Mouse (Mus musculus): ENCODE results near the gene Ankrd11. TPM values are rescaled to one million over a fixed set of nuclear protein-coding genes. Genes with fewer than 3 reads are reported as not detected.

Gene Ankrd11
- polyA plus RNA-seq, 1 experiment = 56.4 TPM

DNA sequence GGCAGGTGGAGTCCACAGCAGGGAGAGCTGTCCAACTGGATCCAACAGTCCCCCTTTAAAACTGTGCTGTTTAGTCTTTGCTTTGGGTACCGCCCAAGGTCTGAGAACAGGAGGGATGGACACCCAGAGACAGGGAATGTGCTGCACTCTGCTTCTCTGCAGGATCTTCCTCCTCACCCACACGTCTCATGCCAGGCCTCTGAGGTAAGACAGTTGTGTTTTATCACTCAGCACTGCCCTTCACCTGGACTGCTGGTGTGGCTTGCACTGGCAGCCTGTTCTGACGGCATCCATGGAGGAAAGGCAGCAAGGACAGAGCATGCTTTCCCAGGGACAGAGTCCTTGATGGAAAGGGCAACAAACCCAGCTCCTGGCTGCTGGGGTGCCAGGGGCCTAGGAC lies 139.5 kb downstream of the Ankrd11 start:
- Histone ChIP-seq H3K27me3 (ENCODE audit: control insufficient read depth, insufficient read depth, insufficient read length) (no peaks in the 10 kb centered on the region), H3K79me2 (ENCODE audit: control insufficient read depth, insufficient read depth) (peaks cover 56% of the 10 kb centered on the region), H3K4me2 (ENCODE audit: low read depth) (no peak overlapping the region), H3K4me3 (no peak overlapping the region), H3K36me3 (ENCODE audit: control insufficient read depth, insufficient read depth) (peaks cover 18% of the 10 kb centered on the region), H3ac (ENCODE audit: control insufficient read depth, insufficient read length) (no peak overlapping the region)
- peak in 1 of 3 experiments; percentile 33 for TF ChIP-seq MYOD1 (IDR thresholded peaks at IDR 0.05; ENCODE audit: control insufficient read depth in 1 of 3, insufficient read length in 2 of 3, low read depth in 2 of 3)
- no peak for TF ChIP-seq REST (IDR thresholded peaks at IDR 0.05; ENCODE audit: insufficient read depth, insufficient read length)

- peaks cover 24% of the 10 kb centered on the region for H3K36me3 ChIP-seq (ENCODE audit: control insufficient read depth, insufficient read depth)
Observed at GRCm38 (mm10) chr8:122901892-122902515, 140.1 kb downstream of the Ankrd11 start.

GRCm38 (mm10) chr8:122901476-122901875 lies 140.6 kb downstream of the Ankrd11 start:
- no peak overlapping the region for H3K4me2 ChIP-seq (ENCODE audit: low read depth)
- no peak for TF ChIP-seq POLR2A (IDR thresholded peaks at IDR 0.05; ENCODE audit: insufficient read length, low read depth)
- TF ChIP-seq USF1 (IDR thresholded peaks at IDR 0.05; ENCODE audit: low read depth) = no peak
- TF ChIP-seq MYOG (IDR thresholded peaks at IDR 0.05; ENCODE audit: control insufficient read depth in 1 of 3, insufficient read depth in 1 of 3, insufficient read length in 2 of 3, low read depth in 2 of 3) = no peak
- no peak for TF ChIP-seq REST (IDR thresholded peaks at IDR 0.05; ENCODE audit: insufficient read depth, insufficient read length)
- no peak for TF ChIP-seq CEBPB (IDR thresholded peaks at IDR 0.05; ENCODE audit: insufficient read depth, poor library complexity, severe bottlenecking)
- TF ChIP-seq MYOD1 (IDR thresholded peaks at IDR 0.05; ENCODE audit: control insufficient read depth in 1 of 3, insufficient read length in 2 of 3, low read depth in 2 of 3) = no peak
- TF ChIP-seq E2F4 (IDR thresholded peaks at IDR 0.05; ENCODE audit: insufficient read depth) = no peak
- no peak for TF ChIP-seq TCF12 (IDR thresholded peaks at IDR 0.05; ENCODE audit: insufficient read depth, poor library complexity, severe bottlenecking)
- TF ChIP-seq TCF3 (IDR thresholded peaks at IDR 0.05; ENCODE audit: insufficient read length, low read depth) = no peak
- no peak for TF ChIP-seq POLR2AphosphoS2 (IDR thresholded peaks at IDR 0.05; ENCODE audit: insufficient read length, low read depth)
- TF ChIP-seq MAX (IDR thresholded peaks at IDR 0.05; ENCODE audit: low read depth) = no peak
- TF ChIP-seq SRF (IDR thresholded peaks at IDR 0.05; ENCODE audit: control insufficient read depth, insufficient read length, low read depth) = no peak
- no peak overlapping the region for H3K4me3 ChIP-seq
- no peak overlapping the region for H3ac ChIP-seq (ENCODE audit: control insufficient read depth, insufficient read length)
- H3K36me3 ChIP-seq (ENCODE audit: control insufficient read depth, insufficient read depth) = peaks cover 29% of the 10 kb centered on the region
- peaks cover 56% of the 10 kb centered on the region for H3K79me2 ChIP-seq (ENCODE audit: control insufficient read depth, insufficient read depth)
- H3K27me3 ChIP-seq (ENCODE audit: control insufficient read depth, insufficient read depth, insufficient read length) = no peaks in the 10 kb centered on the region

More at GRCm38 (mm10) chr8:122901892-122902515, 140.1 kb downstream of the Ankrd11 start:
- Histone ChIP-seq H3K4me2 (ENCODE audit: low read depth) (no peak overlapping the region), H3K27me3 (ENCODE audit: control insufficient read depth, insufficient read depth, insufficient read length) (no peaks in the 10 kb centered on the region), H3K79me2 (ENCODE audit: control insufficient read depth, insufficient read depth) (peaks cover 56% of the 10 kb centered on the region), H3ac (ENCODE audit: control insufficient read depth, insufficient read length) (no peak overlapping the region), H3K4me3 (no peak overlapping the region)
- TF ChIP-seq POLR2AphosphoS2 (IDR thresholded peaks at IDR 0.05; ENCODE audit: insufficient read length, low read depth) (peak; percentile 7), E2F4 (IDR thresholded peaks at IDR 0.05; ENCODE audit: insufficient read depth) (no peak), MYOD1 (IDR thresholded peaks at IDR 0.05; ENCODE audit: control insufficient read depth in 1 of 3, insufficient read length in 2 of 3, low read depth in 2 of 3) (peak in 2 of 3 experiments; percentile 27 to 74), MYOG (IDR thresholded peaks at IDR 0.05; ENCODE audit: control insufficient read depth in 1 of 3, insufficient read depth in 1 of 3, insufficient read length in 2 of 3, low read depth in 2 of 3) (peak in 2 of 3 experiments; percentile 25 to 77), TCF12 (IDR thresholded peaks at IDR 0.05; ENCODE audit: insufficient read depth, poor library complexity, severe bottlenecking) (no peak), POLR2A (IDR thresholded peaks at IDR 0.05; ENCODE audit: insufficient read length, low read depth) (no peak)

GRCm38 (mm10) chr8:122899085-122899484 lies 143.0 kb downstream of the Ankrd11 start:
- TF ChIP-seq MYOG (IDR thresholded peaks at IDR 0.05; ENCODE audit: control insufficient read depth in 1 of 3, insufficient read depth in 1 of 3, insufficient read length in 2 of 3, low read depth in 2 of 3) (no peak), E2F4 (IDR thresholded peaks at IDR 0.05; ENCODE audit: insufficient read depth) (no peak), MAX (IDR thresholded peaks at IDR 0.05; ENCODE audit: low read depth) (no peak), POLR2A (IDR thresholded peaks at IDR 0.05; ENCODE audit: insufficient read length, low read depth) (no peak), CEBPB (IDR thresholded peaks at IDR 0.05; ENCODE audit: insufficient read depth, poor library complexity, severe bottlenecking) (no peak), USF1 (IDR thresholded peaks at IDR 0.05; ENCODE audit: low read depth) (no peak), MYOD1 (IDR thresholded peaks at IDR 0.05; ENCODE audit: control insufficient read depth in 1 of 3, insufficient read length in 2 of 3, low read depth in 2 of 3) (no peak), TCF12 (IDR thresholded peaks at IDR 0.05; ENCODE audit: insufficient read depth, poor library complexity, severe bottlenecking) (no peak), SRF (IDR thresholded peaks at IDR 0.05; ENCODE audit: control insufficient read depth, insufficient read length, low read depth) (no peak)
- Histone ChIP-seq H3K27me3 (ENCODE audit: control insufficient read depth, insufficient read depth, insufficient read length) (no peaks in the 10 kb centered on the region), H3K4me3 (no peak overlapping the region), H3K4me2 (ENCODE audit: low read depth) (no peak overlapping the region), H3K36me3 (ENCODE audit: control insufficient read depth, insufficient read depth) (peaks cover 52% of the 10 kb centered on the region), H3K79me2 (ENCODE audit: control insufficient read depth, insufficient read depth) (peaks cover 45% of the 10 kb centered on the region), H3ac (ENCODE audit: control insufficient read depth, insufficient read length) (no peak overlapping the region)

DNA sequence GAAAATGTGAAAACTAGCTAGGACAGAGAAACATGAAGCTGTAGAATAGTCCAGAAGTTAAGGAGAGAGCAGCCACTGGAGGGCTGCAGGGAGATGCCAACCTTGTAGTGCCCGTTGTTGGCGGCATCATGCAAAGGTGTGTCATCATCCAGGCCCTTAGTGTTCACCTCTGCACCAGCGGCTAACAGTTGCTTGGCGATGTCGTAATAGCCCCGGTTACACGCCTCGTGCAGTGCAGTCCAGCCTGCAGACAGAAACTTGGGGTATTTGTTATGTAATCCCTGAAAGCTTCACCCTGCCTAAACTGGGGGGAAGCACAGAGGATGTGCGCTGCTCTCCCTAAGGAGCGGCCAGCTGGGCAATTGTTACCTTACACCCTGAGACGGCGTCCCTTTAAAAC lies 143.6 kb downstream of the Ankrd11 start:
- TF ChIP-seq REST (IDR thresholded peaks at IDR 0.05; ENCODE audit: insufficient read depth, insufficient read length) = no peak
- TF ChIP-seq TCF12 (IDR thresholded peaks at IDR 0.05; ENCODE audit: insufficient read depth, poor library complexity, severe bottlenecking) = no peak
- no peak for TF ChIP-seq TCF3 (IDR thresholded peaks at IDR 0.05; ENCODE audit: insufficient read length, low read depth)
- TF ChIP-seq MYOG (IDR thresholded peaks at IDR 0.05; ENCODE audit: control insufficient read depth in 1 of 3, insufficient read depth in 1 of 3, insufficient read length in 2 of 3, low read depth in 2 of 3) = no peak
- no peak for TF ChIP-seq POLR2A (IDR thresholded peaks at IDR 0.05; ENCODE audit: insufficient read length, low read depth)
- no peak for TF ChIP-seq CEBPB (IDR thresholded peaks at IDR 0.05; ENCODE audit: insufficient read depth, poor library complexity, severe bottlenecking)
- no peak for TF ChIP-seq MAX (IDR thresholded peaks at IDR 0.05; ENCODE audit: low read depth)
- no peak for TF ChIP-seq SRF (IDR thresholded peaks at IDR 0.05; ENCODE audit: control insufficient read depth, insufficient read length, low read depth)
- TF ChIP-seq USF1 (IDR thresholded peaks at IDR 0.05; ENCODE audit: low read depth) = no peak
- no peak for TF ChIP-seq E2F4 (IDR thresholded peaks at IDR 0.05; ENCODE audit: insufficient read depth)
- TF ChIP-seq POLR2AphosphoS2 (IDR thresholded peaks at IDR 0.05; ENCODE audit: insufficient read length, low read depth) = no peak
- TF ChIP-seq MYOD1 (IDR thresholded peaks at IDR 0.05; ENCODE audit: control insufficient read depth in 1 of 3, insufficient read length in 2 of 3, low read depth in 2 of 3) = no peak
- Histone ChIP-seq H3ac (ENCODE audit: control insufficient read depth, insufficient read length) (no peak overlapping the region), H3K36me3 (ENCODE audit: control insufficient read depth, insufficient read depth) (peaks cover 58% of the 10 kb centered on the region), H3K79me2 (ENCODE audit: control insufficient read depth, insufficient read depth) (peaks cover 39% of the 10 kb centered on the region), H3K4me2 (ENCODE audit: low read depth) (no peak overlapping the region), H3K27me3 (ENCODE audit: control insufficient read depth, insufficient read depth, insufficient read length) (no peaks in the 10 kb centered on the region), H3K4me3 (no peak overlapping the region)

All from myocyte (in vitro differentiated cells).